Mouse (Mus musculus): ENCODE measurements at regions not wholly inside any gene's neighbourhood (a gene's known extent, or its start where the extent isn't known, plus 50 kb on each side); places are given as distances from the start of the nearest gene placed in this dataset.

DNA sequence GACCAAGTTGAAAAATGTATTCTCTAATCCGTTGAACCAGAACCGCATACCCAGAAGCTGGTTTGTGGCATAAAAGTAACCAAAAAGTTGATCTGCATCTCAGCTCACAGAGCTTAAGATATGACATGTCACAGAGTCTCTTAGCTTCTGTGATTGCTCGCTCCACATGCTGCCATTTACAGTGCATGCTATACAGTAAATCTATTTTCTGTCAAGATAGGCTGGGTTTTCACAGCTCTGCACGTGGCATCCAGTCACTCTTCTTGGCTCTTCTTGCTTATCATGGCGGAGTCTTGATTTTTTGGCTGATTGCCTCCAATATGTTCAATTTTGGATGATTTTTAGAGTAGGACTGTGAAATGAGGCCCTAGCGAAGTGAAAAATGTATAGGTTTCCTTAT lies 397.5 kb downstream of the Hsfy2 start:
- DNase-seq (ENCODE audit: low spot score), result no peak
- no peak for ATAC-seq (replicated peaks; ENCODE audit: low FRiP score, low TSS enrichment, low read depth)
- no peak overlapping the region for H3K9ac ChIP-seq (ENCODE audit: low read length)
- WGBS, result 83% methylated on average over 6 of the region's 6 CpGs
- no peaks in the 10 kb centered on the region for H3K27me3 ChIP-seq (replicated peaks; ENCODE audit: control insufficient read depth, insufficient read depth, low read length)
- no peaks in the 10 kb centered on the region for H3K36me3 ChIP-seq (ENCODE audit: control insufficient read depth, insufficient read depth, low read length)
- H3K27ac ChIP-seq (ENCODE audit: low read depth), result no peak overlapping the region
- no peaks in the 10 kb centered on the region for H3K4me1 ChIP-seq (replicated peaks; ENCODE audit: control insufficient read depth, insufficient read depth, low read length)
- no peak overlapping the region for H3K4me2 ChIP-seq (ENCODE audit: low read length)
- H3K9me3 ChIP-seq (ENCODE audit: control insufficient read depth, low read length), result no peaks in the 10 kb centered on the region
- no peak overlapping the region for H3K4me3 ChIP-seq (ENCODE audit: low read depth, low read length)

DNA sequence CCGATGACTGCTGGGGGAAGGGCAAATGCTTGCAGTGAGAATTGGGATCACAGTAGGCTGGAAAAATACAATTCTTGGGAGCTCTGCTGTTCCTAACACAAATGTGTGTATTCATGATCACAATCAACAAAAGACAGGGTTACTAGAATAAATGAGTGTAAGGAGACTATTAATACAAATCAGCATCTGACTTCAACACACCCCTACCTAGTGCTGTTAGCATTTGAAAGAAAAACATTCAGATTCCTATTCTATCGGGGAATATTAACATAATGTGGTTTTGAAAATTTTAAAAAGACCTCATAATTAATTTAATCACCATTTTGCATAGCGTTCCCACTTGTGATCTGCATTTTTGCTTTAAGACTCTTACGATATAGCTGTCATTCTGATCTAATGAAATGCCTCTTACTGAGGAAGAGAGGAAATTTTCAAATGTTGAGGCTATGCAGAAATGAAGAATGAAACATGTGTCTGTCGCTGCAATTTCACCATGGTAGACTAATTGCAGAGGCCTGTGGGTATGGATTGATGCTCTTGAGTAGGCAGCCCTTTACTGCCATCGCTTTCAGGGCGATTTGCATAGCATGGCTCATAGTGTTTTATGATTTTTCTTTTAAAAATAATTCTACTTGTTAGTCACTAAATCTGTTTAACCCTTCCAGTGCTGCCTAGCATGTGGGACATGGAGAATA lies 410.8 kb downstream of the Hsfy2 start:
- Histone ChIP-seq H3K4me3 (ENCODE audit: low read depth, low read length) (no peak overlapping the region), H3K4me2 (ENCODE audit: low read length) (no peak overlapping the region), H3K27me3 (replicated peaks; ENCODE audit: control insufficient read depth, insufficient read depth, low read length) (no peaks in the 10 kb centered on the region), H3K36me3 (ENCODE audit: control insufficient read depth, insufficient read depth, low read length) (no peaks in the 10 kb centered on the region), H3K4me1 (replicated peaks; ENCODE audit: control insufficient read depth, insufficient read depth, low read length) (no peaks in the 10 kb centered on the region), H3K9ac (ENCODE audit: low read length) (no peak overlapping the region), H3K27ac (ENCODE audit: low read depth) (no peak overlapping the region), H3K9me3 (ENCODE audit: control insufficient read depth, low read length) (no peaks in the 10 kb centered on the region)
- 87% methylated on average over 7 of the region's 7 CpGs for WGBS
- DNase-seq (ENCODE audit: low spot score) (no peak), ATAC-seq (replicated peaks; ENCODE audit: low FRiP score, low TSS enrichment, low read depth) (no peak)

DNA sequence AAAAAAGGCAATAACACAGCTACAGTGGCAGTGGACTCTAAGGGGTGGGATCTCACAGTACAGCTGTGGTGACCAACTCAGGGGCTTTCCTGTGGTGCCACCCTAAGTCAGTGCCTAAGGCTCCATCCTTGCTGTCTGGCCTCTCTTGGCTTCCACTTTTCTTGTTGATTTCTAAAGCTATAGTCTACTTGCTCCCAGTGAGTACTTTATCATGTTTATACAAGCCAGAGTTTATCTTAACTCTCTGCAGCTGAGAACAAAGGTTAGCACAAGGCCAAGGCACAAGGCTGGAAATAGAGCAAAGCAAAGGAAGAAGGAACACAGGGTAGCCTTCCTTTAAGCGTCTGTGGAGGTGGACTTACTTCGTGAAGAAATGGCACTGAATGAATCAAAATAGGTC lies 417.5 kb downstream of the Hsfy2 start:
- no peaks in the 10 kb centered on the region for H3K36me3 ChIP-seq (ENCODE audit: control insufficient read depth, insufficient read depth, low read length)
- ATAC-seq (replicated peaks; ENCODE audit: low FRiP score, low TSS enrichment, low read depth) (no peak), DNase-seq (ENCODE audit: low spot score) (no peak)
- no peaks in the 10 kb centered on the region for H3K27me3 ChIP-seq (replicated peaks; ENCODE audit: control insufficient read depth, insufficient read depth, low read length)
- no peak overlapping the region for H3K4me2 ChIP-seq (ENCODE audit: low read length)
- H3K4me3 ChIP-seq (ENCODE audit: low read depth, low read length), result no peak overlapping the region
- H3K9ac ChIP-seq (ENCODE audit: low read length), result no peak overlapping the region
- no peak overlapping the region for H3K27ac ChIP-seq (ENCODE audit: low read depth)
- H3K4me1 ChIP-seq (replicated peaks; ENCODE audit: control insufficient read depth, insufficient read depth, low read length), result no peaks in the 10 kb centered on the region
- 39% methylated on average over 2 of the region's 2 CpGs for WGBS
- no peaks in the 10 kb centered on the region for H3K9me3 ChIP-seq (ENCODE audit: control insufficient read depth, low read length)

DNA sequence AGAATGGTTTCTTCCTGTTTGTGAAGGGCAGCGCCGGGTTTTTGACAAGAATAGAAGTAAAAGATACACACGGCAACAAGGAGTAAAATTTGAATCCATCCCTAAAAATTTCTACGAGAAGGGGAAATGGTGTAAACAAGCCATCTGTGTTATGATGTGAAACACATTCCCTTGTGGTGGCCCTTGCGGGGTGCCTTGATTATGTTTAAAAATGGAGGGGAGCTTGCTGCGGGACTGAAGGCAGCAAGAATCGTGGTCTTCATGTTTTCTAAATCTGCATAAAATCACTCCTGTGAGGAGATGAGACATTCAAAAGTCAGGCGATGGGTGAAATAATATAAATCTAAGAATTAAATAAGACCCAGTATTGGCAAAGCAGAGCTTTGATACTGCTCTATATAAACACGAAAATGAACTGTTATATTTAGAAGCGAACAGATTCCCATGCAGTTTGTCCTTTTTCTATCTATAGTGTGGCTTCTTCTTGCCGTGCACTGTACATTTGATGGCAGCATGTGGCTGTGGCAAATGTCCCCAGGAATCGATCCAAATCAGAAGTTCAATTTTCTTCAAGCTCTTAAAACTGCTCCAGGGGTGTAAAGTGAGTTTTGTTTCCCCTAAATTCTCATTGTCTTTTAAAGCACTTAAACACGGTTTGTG lies 426.4 kb downstream of the Hsfy2 start:
- Histone ChIP-seq H3K4me1 (replicated peaks; ENCODE audit: control insufficient read depth, insufficient read depth, low read length) (no peaks in the 10 kb centered on the region), H3K4me3 (ENCODE audit: low read depth, low read length) (no peak overlapping the region), H3K9me3 (ENCODE audit: control insufficient read depth, low read length) (no peaks in the 10 kb centered on the region), H3K27me3 (replicated peaks; ENCODE audit: control insufficient read depth, insufficient read depth, low read length) (no peaks in the 10 kb centered on the region), H3K36me3 (ENCODE audit: control insufficient read depth, insufficient read depth, low read length) (no peaks in the 10 kb centered on the region), H3K9ac (ENCODE audit: low read length) (no peak overlapping the region), H3K27ac (ENCODE audit: low read depth) (no peak overlapping the region), H3K4me2 (ENCODE audit: low read length) (no peak overlapping the region)
- ATAC-seq (replicated peaks; ENCODE audit: low FRiP score, low TSS enrichment, low read depth) (no peak), DNase-seq (ENCODE audit: low spot score) (no peak)
- 74% methylated on average over 13 of the region's 13 CpGs for WGBS

DNA sequence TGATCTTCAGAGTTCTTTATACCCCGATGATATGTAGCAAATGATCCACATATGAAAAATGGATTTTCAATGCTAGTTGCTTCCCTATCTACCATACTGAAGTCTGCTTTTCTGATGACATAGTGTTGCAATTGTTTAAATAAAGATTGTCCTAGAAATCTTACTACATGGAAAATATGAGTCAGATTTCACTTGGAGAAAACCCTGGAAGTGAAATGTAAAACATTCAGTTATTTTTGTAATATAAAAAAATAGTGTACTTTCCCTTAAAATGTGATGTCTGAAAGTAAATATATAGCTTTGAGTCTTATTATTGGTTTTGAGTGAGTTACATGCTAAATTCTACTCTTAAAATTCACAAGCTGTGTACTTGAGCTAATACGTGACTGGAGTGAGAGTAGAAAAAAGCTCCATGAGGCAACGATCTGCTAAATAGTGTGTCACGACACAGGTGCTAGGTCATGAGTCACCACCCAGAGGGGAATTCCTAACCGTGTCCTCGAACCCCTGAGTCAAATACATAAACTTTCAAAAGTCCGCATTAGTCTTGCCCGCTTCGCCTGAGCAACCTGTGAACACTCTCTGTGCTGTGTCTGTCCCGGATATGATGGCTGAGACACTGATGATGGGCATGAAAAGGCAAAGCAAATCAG lies 430.5 kb downstream of the Hsfy2 start:
- Histone ChIP-seq H3K9me3 (ENCODE audit: control insufficient read depth, low read length) (no peaks in the 10 kb centered on the region), H3K27me3 (replicated peaks; ENCODE audit: control insufficient read depth, insufficient read depth, low read length) (no peaks in the 10 kb centered on the region), H3K4me2 (ENCODE audit: low read length) (no peak overlapping the region), H3K36me3 (ENCODE audit: control insufficient read depth, insufficient read depth, low read length) (no peaks in the 10 kb centered on the region), H3K4me1 (replicated peaks; ENCODE audit: control insufficient read depth, insufficient read depth, low read length) (no peaks in the 10 kb centered on the region), H3K4me3 (ENCODE audit: low read depth, low read length) (no peak overlapping the region), H3K27ac (ENCODE audit: low read depth) (no peak overlapping the region), H3K9ac (ENCODE audit: low read length) (no peak overlapping the region)
- ATAC-seq (replicated peaks; ENCODE audit: low FRiP score, low TSS enrichment, low read depth) (no peak), DNase-seq (ENCODE audit: low spot score) (no peak)
- WGBS, result 87% methylated on average over 10 of the region's 10 CpGs

DNA sequence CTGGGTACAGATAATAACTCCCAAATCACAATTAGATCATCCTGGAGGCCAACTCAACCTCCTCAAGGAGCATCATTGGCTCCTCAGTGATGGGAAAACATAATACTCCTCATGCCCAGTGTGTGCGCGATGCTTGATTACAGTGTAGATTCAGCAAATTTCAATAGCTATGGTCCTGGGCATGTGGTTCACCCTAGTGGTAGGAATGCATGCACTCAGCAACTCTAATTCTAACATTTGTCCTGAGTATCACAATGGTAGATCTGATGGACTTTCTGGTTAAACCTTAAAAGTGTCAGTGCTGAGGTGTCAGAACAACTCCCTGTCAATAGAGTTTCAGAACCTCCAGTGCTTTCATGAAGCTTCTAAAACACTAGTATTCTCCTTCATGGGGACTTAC lies 442.0 kb downstream of the Hsfy2 start:
- ATAC-seq (replicated peaks; ENCODE audit: low FRiP score, low TSS enrichment, low read depth) (no peak), DNase-seq (ENCODE audit: low spot score) (no peak)
- Histone ChIP-seq H3K4me1 (replicated peaks; ENCODE audit: control insufficient read depth, insufficient read depth, low read length) (no peaks in the 10 kb centered on the region), H3K4me2 (ENCODE audit: low read length) (no peak overlapping the region), H3K36me3 (ENCODE audit: control insufficient read depth, insufficient read depth, low read length) (no peaks in the 10 kb centered on the region), H3K4me3 (ENCODE audit: low read depth, low read length) (no peak overlapping the region), H3K9me3 (ENCODE audit: control insufficient read depth, low read length) (no peaks in the 10 kb centered on the region), H3K9ac (ENCODE audit: low read length) (no peak overlapping the region), H3K27me3 (replicated peaks; ENCODE audit: control insufficient read depth, insufficient read depth, low read length) (no peaks in the 10 kb centered on the region), H3K27ac (ENCODE audit: low read depth) (no peak overlapping the region)
- whole genome bisulfite sequencing, result 100% methylated on average over 2 of the region's 2 CpGs

DNA sequence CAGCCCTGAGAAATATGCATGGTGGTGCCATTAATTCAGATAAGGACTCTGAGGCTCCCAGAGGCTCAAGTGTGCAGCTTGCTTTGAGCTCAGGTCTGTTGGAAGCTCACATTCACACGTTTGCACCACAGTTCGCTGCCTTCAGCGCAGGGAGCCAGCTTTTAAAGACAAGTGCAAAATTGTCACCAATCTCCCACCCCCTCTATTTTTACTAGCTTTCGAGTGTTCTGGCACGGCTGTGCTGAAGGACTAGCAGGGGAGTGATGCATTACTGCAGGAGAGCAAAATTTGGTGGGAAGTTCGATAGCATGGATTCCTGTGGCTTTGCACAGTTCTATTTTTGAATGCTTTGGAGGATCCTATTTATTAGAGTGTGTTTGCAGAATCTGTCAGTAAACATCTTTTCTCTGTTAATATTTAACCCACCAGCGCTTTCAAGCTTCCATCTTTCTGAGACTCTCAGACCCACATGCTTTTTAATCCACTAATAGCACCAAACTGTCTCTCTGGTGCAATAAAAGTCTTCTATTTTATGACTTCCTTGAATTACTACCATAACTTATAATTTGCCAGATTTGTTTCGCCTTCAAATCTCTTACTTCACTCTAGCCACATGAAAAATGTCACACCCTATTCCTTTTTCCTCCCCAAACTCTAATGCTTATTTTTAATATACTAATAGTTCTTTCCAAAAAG lies 453.6 kb downstream of the Hsfy2 start:
- no peak for ATAC-seq (replicated peaks; ENCODE audit: low FRiP score, low TSS enrichment, low read depth)
- Histone ChIP-seq H3K4me3 (ENCODE audit: low read depth, low read length) (no peak overlapping the region), H3K27me3 (replicated peaks; ENCODE audit: control insufficient read depth, insufficient read depth, low read length) (no peaks in the 10 kb centered on the region), H3K4me2 (ENCODE audit: low read length) (no peak overlapping the region), H3K9ac (ENCODE audit: low read length) (no peak overlapping the region), H3K27ac (ENCODE audit: low read depth) (no peak overlapping the region), H3K9me3 (ENCODE audit: control insufficient read depth, low read length) (no peaks in the 10 kb centered on the region), H3K36me3 (ENCODE audit: control insufficient read depth, insufficient read depth, low read length) (no peaks in the 10 kb centered on the region), H3K4me1 (replicated peaks; ENCODE audit: control insufficient read depth, insufficient read depth, low read length) (no peaks in the 10 kb centered on the region)
- DNase-seq (ENCODE audit: low spot score), result peak; percentile 53
- 32% methylated on average over 8 of the region's 8 CpGs for WGBS

DNA sequence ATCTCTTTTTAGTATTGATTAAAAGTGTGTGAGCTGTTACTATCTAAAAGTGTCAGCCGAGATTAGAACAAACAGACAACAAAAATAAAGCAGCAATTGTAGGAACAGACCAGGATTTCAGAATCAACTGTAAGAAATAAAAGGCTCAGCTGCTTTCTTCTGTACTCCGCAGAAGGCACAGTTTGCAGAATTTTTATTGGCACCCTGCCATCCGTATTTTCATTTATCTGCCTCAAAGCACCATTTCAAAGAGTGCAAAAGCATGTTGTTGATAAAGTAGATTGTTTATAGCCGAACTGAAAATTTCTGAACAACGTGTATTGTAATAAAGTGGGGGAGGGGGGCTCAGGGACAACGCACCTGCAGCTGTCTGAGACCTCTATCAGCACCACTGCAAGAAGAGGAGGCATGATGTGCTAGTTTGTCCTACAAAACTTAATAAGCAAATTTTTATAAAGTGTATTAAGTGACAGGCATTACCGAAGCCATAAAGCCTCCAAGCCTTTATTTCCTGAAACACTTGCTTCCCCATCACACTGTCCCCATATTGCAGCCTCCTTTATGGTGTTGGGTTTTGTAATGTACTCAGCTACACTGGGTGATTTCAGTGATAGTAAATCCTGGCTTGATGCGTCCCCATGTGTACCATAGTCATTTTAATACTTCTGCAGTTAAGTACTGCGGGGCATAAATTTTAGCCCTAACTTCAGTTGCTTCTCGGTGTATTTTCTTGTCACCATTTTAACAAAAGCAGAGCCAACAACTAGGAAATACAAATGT lies 457.8 kb downstream of the Hsfy2 start:
- Histone ChIP-seq H3K9ac (ENCODE audit: low read length) (no peak overlapping the region), H3K36me3 (ENCODE audit: control insufficient read depth, insufficient read depth, low read length) (no peaks in the 10 kb centered on the region), H3K27ac (ENCODE audit: low read depth) (no peak overlapping the region), H3K4me3 (ENCODE audit: low read depth, low read length) (no peak overlapping the region), H3K9me3 (ENCODE audit: control insufficient read depth, low read length) (no peaks in the 10 kb centered on the region), H3K4me1 (replicated peaks; ENCODE audit: control insufficient read depth, insufficient read depth, low read length) (no peaks in the 10 kb centered on the region), H3K4me2 (ENCODE audit: low read length) (no peak overlapping the region), H3K27me3 (replicated peaks; ENCODE audit: control insufficient read depth, insufficient read depth, low read length) (no peaks in the 10 kb centered on the region)
- DNase-seq (ENCODE audit: low spot score), result no peak
- ATAC-seq (replicated peaks; ENCODE audit: low FRiP score, low TSS enrichment, low read depth), result no peak
- WGBS, result 77% methylated on average over 10 of the region's 10 CpGs

Measured in intestine, embryonic 14.5 days (tissue).